Mouse (Mus musculus) layer of hippocampus, adult 18-20 months (tissue): ENCODE measurements around the gene Skap1. TPM values are rescaled to one million over a fixed set of nuclear protein-coding genes. Genes with fewer than 3 reads are reported as not detected.
"Not testable (repeated sequence)": the region's sequence is repeated elsewhere in the genome, so short reads cannot be mapped to it uniquely, and the experiment has no call there.

Experiments used
- DNase-seq, 2 experiments: peaks; one replicate each; pipeline ENCODE4 v3.0.0; 2022; ENCODE audit warnings: low spot score in 2 of 2
- total RNA-seq, 2 experiments: library from RNA; stranded (reverse); gene quantifications; 2 replicates each; pipeline ENCODE4 v1.2.3; 2021

Skap1 gene
- total RNA-seq, 2 experiments from 2014 or later, result 1.1 to 1.3 TPM

GRCm38 (mm10) chr11:96776068-96776467 lies 311.7 kb downstream of the Skap1 start:
- DNase-seq, result no peak

- DNase-seq, result peak; percentile 98 to 99
These were observed 312.9 kb downstream of the Skap1 start, which contains the start of gene Snx11 for GRCm38 (mm10) chr11:96776968-96777962. Gene Snx11 (minus strand): TSS chr11:96777559.

DNA sequence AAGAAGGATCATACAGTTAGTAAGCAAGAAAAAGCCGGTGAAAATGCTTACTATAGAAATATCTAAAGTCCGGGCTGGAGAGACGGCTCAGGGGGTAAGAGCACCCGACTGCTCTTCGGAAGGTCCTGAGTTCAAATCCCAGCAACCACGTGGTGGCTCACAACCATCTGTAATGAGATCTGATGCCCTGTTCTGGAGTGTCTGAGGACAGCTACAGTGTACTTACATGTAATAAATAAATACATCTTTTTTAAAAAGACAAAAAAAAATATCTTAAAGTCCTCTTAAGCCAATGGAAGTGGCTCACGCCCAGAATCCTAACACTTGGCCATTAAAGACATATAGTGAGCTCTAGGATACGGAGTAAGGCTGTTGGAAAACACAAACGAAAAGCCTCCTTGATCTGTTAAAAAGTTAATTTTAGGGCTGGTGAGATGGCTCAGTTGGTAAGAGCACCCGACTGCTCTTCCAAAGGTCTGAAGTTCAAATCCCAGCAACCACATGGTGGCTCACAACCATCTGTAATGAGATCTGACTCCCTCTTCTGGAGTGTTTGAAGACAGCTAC lies 313.8 kb downstream of the Skap1 start:
- DNase-seq, result not testable (repeated sequence)

- DNase-seq, result no peak
These were observed 315.9 kb downstream of the Skap1 start for GRCm38 (mm10) chr11:96780306-96780705.

DNA sequence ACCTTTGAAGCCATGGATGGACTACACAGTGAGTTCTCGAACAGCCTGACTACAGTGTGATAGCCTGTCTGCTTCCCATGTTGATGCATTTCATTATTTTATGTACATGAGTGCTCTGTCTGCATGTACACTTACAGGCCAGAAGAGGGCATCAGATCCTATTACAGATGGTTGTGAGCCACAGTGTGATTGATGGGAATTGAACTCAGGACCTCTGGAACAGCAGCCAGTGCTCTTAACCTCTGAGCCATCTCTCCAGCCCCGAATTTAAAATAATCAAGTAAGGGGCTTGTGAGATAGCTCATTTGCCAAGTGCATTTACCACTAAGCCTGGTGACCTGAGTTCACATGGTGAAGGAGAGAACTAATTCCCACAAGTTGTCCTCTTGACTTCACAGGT lies 317.0 kb downstream of the Skap1 start:
- DNase-seq, result no peak

DNA sequence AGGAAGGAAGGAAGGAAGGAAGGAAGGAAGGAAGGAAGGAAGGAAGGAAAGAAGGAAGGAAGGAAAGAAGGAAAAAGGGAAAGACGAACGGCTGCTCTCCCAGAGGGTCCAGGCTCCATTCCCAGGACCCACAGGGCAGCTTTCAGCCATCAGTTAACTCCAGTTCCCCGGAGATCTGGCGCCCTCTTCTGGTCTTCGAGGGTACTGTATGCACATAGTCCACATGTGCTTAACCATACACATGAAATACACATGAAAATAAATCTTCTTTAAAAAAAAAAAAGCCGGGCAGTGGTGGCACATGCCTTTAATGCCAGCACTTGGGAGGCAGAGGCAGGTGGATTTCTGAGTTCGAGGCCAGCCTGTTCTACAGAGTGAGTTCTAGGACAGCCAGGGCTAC lies 320.5 kb downstream of the Skap1 start:
- DNase-seq, result peak in 1 of 2 experiments; percentile 66

GRCm38 (mm10) chr11:96786731-96787450 lies 322.5 kb downstream of the Skap1 start:
- DNase-seq, result no peak

GRCm38 (mm10) chr11:96788871-96789795 lies 324.7 kb downstream of the Skap1 start, which contains the start of gene Cbx1:
Gene Cbx1 (plus strand): TSS chr11:96789127.
- peak; percentile 92 to 94 for DNase-seq

DNA sequence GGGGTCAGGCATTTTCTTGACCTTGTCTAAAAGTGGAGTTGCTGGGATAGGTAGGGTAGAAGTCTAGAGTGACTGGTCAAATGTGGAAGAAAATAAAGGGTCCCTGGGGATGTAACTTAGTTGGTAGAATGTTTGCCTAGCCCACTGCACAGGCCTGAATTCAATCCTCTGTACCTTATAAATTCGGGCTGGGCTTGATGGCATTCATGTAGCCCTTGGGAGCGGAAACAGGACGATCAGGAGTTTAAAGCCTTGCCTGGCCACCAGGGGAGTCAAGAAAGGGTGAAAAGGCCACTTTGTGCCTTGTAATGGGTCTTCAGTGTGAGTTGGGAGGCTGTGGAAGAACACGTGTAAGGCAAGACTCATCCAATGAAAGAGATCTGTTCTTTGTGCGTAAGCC lies 325.6 kb downstream of the Skap1 start:
- DNase-seq, result no peak

DNA sequence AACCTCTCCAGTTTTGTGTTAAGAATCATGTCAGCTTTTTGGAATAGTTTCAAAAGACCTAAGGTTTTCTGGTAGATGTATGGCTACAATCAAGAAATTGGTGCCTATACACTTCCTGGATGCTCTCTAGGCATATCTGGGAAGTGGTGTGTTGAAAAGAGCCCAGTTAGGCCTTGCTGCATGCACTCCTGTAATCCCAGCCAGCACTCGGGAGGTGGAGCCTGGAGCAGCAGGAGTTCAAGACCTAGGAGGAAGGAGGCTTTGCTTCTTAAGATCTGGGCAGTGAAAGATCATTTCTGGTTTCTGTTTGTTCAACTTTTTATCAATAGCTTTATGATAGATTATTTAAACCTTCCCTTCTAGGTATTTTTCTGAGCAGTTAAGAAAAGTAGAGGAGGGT lies 326.3 kb downstream of the Skap1 start:
- DNase-seq, result no peak

DNA sequence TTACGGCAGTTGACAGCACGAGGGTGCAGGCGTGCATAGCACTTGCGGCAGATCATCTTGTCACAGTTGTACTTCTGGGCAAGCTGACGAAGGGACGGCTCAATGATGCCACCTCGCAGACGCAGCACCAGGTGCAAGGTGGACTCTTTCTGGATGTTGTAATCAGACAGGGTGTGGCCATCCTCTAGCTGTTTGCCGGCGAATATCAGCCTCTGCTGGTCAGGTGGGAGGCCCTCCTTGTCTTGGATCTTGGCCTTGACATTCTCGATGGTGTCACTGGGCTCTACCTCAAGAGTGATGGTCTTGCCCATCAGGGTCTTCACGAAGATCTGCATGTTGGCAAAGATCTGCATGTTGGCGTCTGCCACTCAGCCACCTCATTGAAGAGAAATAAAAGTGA lies 331.1 kb downstream of the Skap1 start:
- no peak for DNase-seq

- DNase-seq, result no peak
These were observed 331.7 kb downstream of the Skap1 start for GRCm38 (mm10) chr11:96796081-96796480.

- no peak for DNase-seq
These were observed 332.2 kb downstream of the Skap1 start for GRCm38 (mm10) chr11:96796586-96796985.

GRCm38 (mm10) chr11:96799511-96799910 lies 335.1 kb downstream of the Skap1 start:
- DNase-seq, result no peak

DNA sequence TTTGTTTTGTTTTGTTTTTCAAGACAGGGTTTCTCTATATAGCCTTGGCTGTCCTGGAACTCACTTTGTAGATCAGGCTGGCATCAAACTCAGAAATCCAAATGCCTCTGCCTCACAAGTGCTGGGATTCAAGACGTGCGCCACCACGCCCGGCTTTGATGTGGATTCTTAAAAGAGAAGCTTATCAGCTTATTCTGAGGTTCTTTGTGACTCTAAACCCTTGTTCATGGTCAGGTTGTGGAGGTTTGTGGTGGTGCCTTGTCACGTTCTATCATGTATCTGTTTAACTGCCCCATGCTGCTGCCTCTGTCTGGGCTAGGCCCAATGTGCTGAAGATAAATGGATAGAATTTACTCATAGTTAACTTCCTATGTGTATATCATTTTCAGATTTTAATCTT lies 341.2 kb downstream of the Skap1 start:
- DNase-seq, result no peak

- no peak for DNase-seq
These were observed 343.7 kb downstream of the Skap1 start for GRCm38 (mm10) chr11:96808066-96808465.
